Mouse (Mus musculus) CH12.LX (cell line): Measurements from ENCODE around the gene Clasp2. TPM values are rescaled to one million over a fixed set of nuclear protein-coding genes. Genes with fewer than 3 reads are reported as not detected.

Source experiments
- DNase-seq: peaks from one replicate; pipeline ENCODE4 v3.0.0-alpha.2; 2013; ENCODE audit errors: extremely low read depth
- H3K27ac ChIP-seq: 2 replicates; pipeline ENCODE4 v1.5.1; 2012; ENCODE audit warnings: low read depth, mild to moderate bottlenecking, control low read depth, moderate library complexity; ENCODE audit not compliant: insufficient read depth
- H3K27me3 ChIP-seq: replicated peaks from 2 replicates; pipeline ENCODE3; 2012; ENCODE audit warnings: inconsistent platforms
- H3K36me3 ChIP-seq, 2 experiments: replicated peaks in 1 of 2; 2 replicates each; pipeline versions ENCODE3 to v1.6.1; 2012; ENCODE audit warnings: inconsistent platforms in 1 of 2, low read length in 1 of 2, mild to moderate bottlenecking in 1 of 2, mixed read lengths in 1 of 2, moderate library complexity in 1 of 2; ENCODE audit not compliant: control insufficient read depth in 1 of 2, insufficient read depth in 1 of 2
- H3K4me1 ChIP-seq, 2 experiments: 2 replicates each; pipeline ENCODE4 v1.6.1; 2012; ENCODE audit warnings: inconsistent platforms in 1 of 2, moderate library complexity in 1 of 2; ENCODE audit not compliant: insufficient read depth in 2 of 2, control insufficient read depth in 1 of 2
- H3K4me2 ChIP-seq: 2 replicates; pipeline ENCODE4 v1.6.1; 2012; ENCODE audit warnings: low read depth, mild to moderate bottlenecking, control low read depth; ENCODE audit not compliant: poor library complexity, insufficient read depth, severe bottlenecking
- H3K4me3 ChIP-seq, 3 experiments: fragments of 150-350 bp in 1 of 3; sonication (generic) in 1 of 3; replicated peaks in 1 of 3; 2 replicates each; pipeline versions ENCODE3 to v1.5.1; 2011 to 2012; ENCODE audit warnings: low read depth in 2 of 3, low read length in 2 of 3, mild to moderate bottlenecking in 2 of 3, moderate library complexity in 2 of 3, control low read depth in 1 of 3, improper control_type of control experiment in 1 of 3, inconsistent platforms in 1 of 3, mixed read lengths in 1 of 3; ENCODE audit not compliant: poor library complexity in 1 of 3
- H3K79me2 ChIP-seq: replicated peaks from 2 replicates; pipeline ENCODE4 v1.6.1; 2012; ENCODE audit warnings: mild to moderate bottlenecking, moderate library complexity; ENCODE audit not compliant: control insufficient read depth, poor library complexity, insufficient read depth, severe bottlenecking; ENCODE audit errors: extremely low read depth
- H3K9ac ChIP-seq: 2 replicates; pipeline ENCODE4 v1.6.1; 2012; ENCODE audit warnings: low read depth, mild to moderate bottlenecking, control low read depth, moderate library complexity; ENCODE audit not compliant: insufficient read depth
- H3K9me3 ChIP-seq: replicated peaks from 2 replicates; pipeline ENCODE3; 2012; ENCODE audit warnings: low read length, inconsistent platforms, mixed read lengths
- CHD1 ChIP-seq: IDR thresholded peaks from 2 replicates; pipeline ENCODE4 v1.6.1; 2012; ENCODE audit warnings: low read depth, low read length, improper control_type of control experiment, inconsistent platforms
- CHD2 ChIP-seq: IDR thresholded peaks from 2 replicates; pipeline ENCODE4 v1.6.1; 2011; ENCODE audit warnings: low read length, improper control_type of control experiment
- CTCF ChIP-seq, 2 experiments: IDR thresholded peaks in 1 of 2; conservative IDR thresholded peaks in 1 of 2; 2 replicates each; pipeline ENCODE4 v1.5.1; 2011 to 2012; ENCODE audit warnings: low read depth in 2 of 2, low read length in 2 of 2, improper control_type of control experiment in 1 of 2, inconsistent platforms in 1 of 2, mild to moderate bottlenecking in 1 of 2, moderate library complexity in 1 of 2
- E2F4 ChIP-seq: IDR thresholded peaks from 2 replicates; pipeline ENCODE4 v1.6.1; 2011; ENCODE audit warnings: low read depth, low read length, improper control_type of control experiment; ENCODE audit not compliant: insufficient replicate concordance
- ELF1 ChIP-seq: IDR thresholded peaks from 2 replicates; pipeline ENCODE4 v1.6.1; 2014; ENCODE audit warnings: low read depth, mild to moderate bottlenecking, inconsistent platforms, low read length, improper control_type of control experiment
- IRF4 ChIP-seq: IDR thresholded peaks from 2 replicates; pipeline ENCODE4 v1.6.1; 2014; ENCODE audit warnings: low read depth, mild to moderate bottlenecking, inconsistent platforms, low read length, improper control_type of control experiment
- JUN ChIP-seq: IDR thresholded peaks from 2 replicates; pipeline ENCODE4 v1.6.1; 2011; ENCODE audit warnings: low read depth, mild to moderate bottlenecking, low read length, improper control_type of control experiment, moderate library complexity; ENCODE audit not compliant: insufficient read depth
- KAT2A ChIP-seq: IDR thresholded peaks from 2 replicates; pipeline ENCODE4 v1.6.1; 2012; ENCODE audit warnings: low read length, improper control_type of control experiment, inconsistent platforms; ENCODE audit not compliant: insufficient replicate concordance
- MEF2A ChIP-seq: IDR thresholded peaks from 2 replicates; pipeline ENCODE4 v1.6.1; 2014; ENCODE audit warnings: low read depth, mild to moderate bottlenecking, inconsistent platforms, low read length, improper control_type of control experiment, borderline replicate concordance
- MXI1 ChIP-seq: IDR thresholded peaks from 2 replicates; pipeline ENCODE4 v1.6.1; 2011; ENCODE audit warnings: mild to moderate bottlenecking, low read depth, low read length, improper control_type of control experiment
- MYC ChIP-seq: IDR thresholded peaks from 2 replicates; pipeline ENCODE4 v1.6.1; 2011; ENCODE audit warnings: low read depth, mild to moderate bottlenecking, improper control_type of control experiment, low read length
- NELFE ChIP-seq: IDR thresholded peaks from 2 replicates; pipeline ENCODE4 v1.6.1; 2011; ENCODE audit warnings: low read depth, low read length, improper control_type of control experiment
- PAX5 ChIP-seq: IDR thresholded peaks from 2 replicates; pipeline ENCODE4 v1.6.1; 2012; ENCODE audit warnings: low read length, inconsistent platforms, mixed read lengths
- POLR2A ChIP-seq: IDR thresholded peaks from 2 replicates; pipeline ENCODE4 v1.6.1; 2011; ENCODE audit warnings: low read depth, mild to moderate bottlenecking, improper control_type of control experiment, low read length
- RAD21 ChIP-seq: IDR thresholded peaks from 2 replicates; pipeline ENCODE4 v1.6.1; 2011; ENCODE audit warnings: low read depth, mild to moderate bottlenecking, low read length, improper control_type of control experiment, moderate library complexity
- RCOR1 ChIP-seq: conservative IDR thresholded peaks from 2 replicates; pipeline ENCODE4 v1.6.1; 2012; ENCODE audit warnings: low read depth, mild to moderate bottlenecking, inconsistent platforms, low read length, improper control_type of control experiment
- TBP ChIP-seq: conservative IDR thresholded peaks from 2 replicates; pipeline ENCODE4 v1.6.1; 2011; ENCODE audit warnings: low read depth, low read length, improper control_type of control experiment
- USF1 ChIP-seq: IDR thresholded peaks from 2 replicates; pipeline ENCODE4 v1.6.1; 2014; ENCODE audit warnings: low read depth, mild to moderate bottlenecking, inconsistent platforms, low read length, improper control_type of control experiment
- ZC3H11A ChIP-seq: IDR thresholded peaks from 2 replicates; pipeline ENCODE4 v1.6.1; 2012; ENCODE audit warnings: low read depth, mild to moderate bottlenecking, inconsistent platforms, low read length, improper control_type of control experiment
- ZMIZ1 ChIP-seq: IDR thresholded peaks from 2 replicates; pipeline ENCODE4 v1.6.1; 2012; ENCODE audit warnings: low read depth, mild to moderate bottlenecking, inconsistent platforms, low read length, improper control_type of control experiment
- ZNF384 ChIP-seq: IDR thresholded peaks from 2 replicates; pipeline ENCODE4 v1.6.1; 2012; ENCODE audit warnings: low read depth, low read length, improper control_type of control experiment, inconsistent platforms
- dilution Hi-C: fragments of 300-500 bp; cut with MboI; formaldehyde crosslinking; loops from 2 replicates; pipeline ENCODE4 v1.14.3; 2020; ENCODE audit warnings: low sequenced_read_pairs; ENCODE audit not compliant: extremely low pct_unique_long_range_greater_than_20kb, extremely low pct_ligation_motif_present
- in situ Hi-C: fragments of 300-500 bp; cut with MboI; formaldehyde crosslinking; loops from 3 replicates; pipeline ENCODE4 v1.14.3; 2019; ENCODE audit warnings: low sequenced_read_pairs, low pct_ligation_motif_present, low pct_unique_long_range_greater_than_20kb, mixed read lengths
- polyA plus RNA-seq: library from polyadenylated mRNA; unstranded; fragments of >175 nt; gene quantifications from 2 replicates; pipeline ENCODE4 v1.2.1, GENCODE M21; 2012; ENCODE audit warnings: low read depth; ENCODE audit not compliant: insufficient read length
- total RNA-seq, 2 experiments: library from RNA; depleted of rRNA; stranded (reverse); fragments of 300-350 nt in 1 of 2; fragments of >200 nt in 1 of 2; gene quantifications; 2 replicates each; pipeline ENCODE4 v1.2.3; 2012 to 2014

Gene Clasp2
- total and polyA plus RNA-seq, 3 experiments: 23.9 to 32.4 (median 27.0) TPM

DNA sequence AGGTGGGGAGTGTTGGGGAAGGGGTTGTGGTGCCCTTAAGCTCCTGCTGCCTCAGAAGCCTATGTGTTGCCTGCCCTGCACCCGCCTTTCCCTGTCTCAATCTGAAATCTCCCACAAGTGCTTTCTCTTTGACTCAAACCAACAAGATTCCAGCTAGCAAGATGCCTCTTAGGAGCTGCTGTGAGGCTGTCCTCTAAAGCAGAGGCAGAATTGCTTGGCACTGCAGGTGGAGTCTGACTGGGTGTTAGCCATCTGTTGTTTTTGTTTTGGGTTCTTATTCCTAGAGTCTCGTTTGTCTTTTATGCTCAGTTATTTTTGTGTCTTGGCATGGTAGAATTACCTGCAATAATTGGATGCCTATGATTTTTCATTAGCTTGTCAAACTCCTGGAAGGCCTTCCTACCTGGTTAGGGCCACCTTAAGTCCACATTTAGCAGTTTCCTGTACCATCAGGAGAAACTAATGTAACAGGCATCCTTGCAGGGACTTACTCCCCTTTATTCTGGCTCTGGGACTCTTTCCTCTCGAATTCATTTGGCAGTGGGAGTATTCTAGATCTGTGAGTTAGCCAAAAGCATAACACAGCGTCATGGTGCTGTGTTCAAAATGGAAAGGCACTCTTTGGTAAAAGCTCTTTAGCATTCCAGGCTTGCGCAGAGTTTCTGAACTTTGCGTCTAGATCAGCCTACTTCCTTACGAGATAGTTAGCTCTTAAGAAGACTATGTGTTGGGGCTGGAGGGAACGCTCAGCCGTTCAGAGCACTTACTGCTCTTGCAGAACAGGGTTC is 198.0 kb downstream of the Clasp2 start:
- Histone ChIP-seq H3K27ac (no peak overlapping the region), H3K9ac (no peak overlapping the region), H3K9me3 (no peaks in the 10 kb centered on the region), H3K36me3 (peaks cover 0 to 62% of the 10 kb centered on the region in 2 experiments), H3K4me1 (peaks cover 0 to 52% of the 10 kb centered on the region in 2 experiments; a peak in 2 of 4 replicates), H3K79me2 (peaks cover 94% of the 10 kb centered on the region), H3K4me3 (no peak overlapping the region), H3K27me3 (no peaks in the 10 kb centered on the region), H3K4me2 (no peak overlapping the region)
- dilution Hi-C loops: no loop called here
- no peak for DNase-seq
- TF ChIP-seq MYC (no peak), ELF1 (no peak)
- in situ Hi-C loops: no loop called here

DNA sequence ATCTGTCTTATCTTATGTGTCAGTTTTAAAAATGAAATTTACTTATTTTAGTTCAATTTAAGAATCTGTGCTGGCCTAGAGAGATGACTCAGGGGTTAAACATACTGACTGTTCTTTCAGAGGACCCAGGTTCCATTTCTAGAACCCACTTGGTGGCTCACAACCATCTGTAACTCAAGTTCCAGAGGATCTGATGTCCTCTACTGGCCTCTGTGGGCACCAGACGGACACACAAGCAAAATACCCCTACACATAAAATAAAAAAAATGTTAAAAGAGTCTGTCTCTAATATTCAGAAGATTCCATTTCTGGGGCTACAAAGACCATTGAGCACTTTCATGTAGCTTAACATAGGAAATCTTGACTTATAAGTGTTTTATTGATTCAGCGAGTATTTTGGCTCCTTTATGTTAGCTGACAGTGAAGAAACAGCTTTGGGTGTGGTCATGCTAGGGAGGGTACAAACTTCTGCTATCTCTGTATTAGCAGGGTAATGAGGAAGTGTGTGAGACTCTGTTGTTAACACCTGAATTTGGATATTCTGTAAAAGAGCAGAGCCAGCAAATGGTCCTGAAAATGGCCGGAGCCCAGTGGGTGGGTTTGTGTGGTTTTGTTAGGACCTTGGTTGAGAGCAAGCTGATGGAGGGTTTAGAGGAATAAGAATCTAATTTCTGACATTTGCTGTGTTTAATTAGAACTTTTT is 200.0 kb downstream of the Clasp2 start:
- Histone ChIP-seq H3K4me1 (peaks cover 0 to 35% of the 10 kb centered on the region in 2 experiments; a peak in 2 of 4 replicates), H3K27ac (no peak overlapping the region), H3K9ac (no peak overlapping the region), H3K9me3 (no peaks in the 10 kb centered on the region), H3K36me3 (peaks cover 7 to 69% of the 10 kb centered on the region in 2 experiments), H3K79me2 (peaks cover 78% of the 10 kb centered on the region), H3K27me3 (no peaks in the 10 kb centered on the region), H3K4me3 (no peak overlapping the region), H3K4me2 (no peak overlapping the region)
- no peak for DNase-seq
- dilution Hi-C loops (no loop called here), in situ Hi-C loops (no loop called here)
- TF ChIP-seq MXI1 (no peak), JUN (no peak), E2F4 (no peak), MEF2A (no peak), CTCF (conservative IDR thresholded peaks at IDR 0.05 in 1 of 2, IDR thresholded peaks at IDR 0.05 in 1 of 2; ENCODE audit: low read depth in 2 of 2, low read length in 2 of 2) (no peak), ZMIZ1 (no peak), TBP (no peak), CHD2 (no peak), RCOR1 (no peak), RAD21 (no peak), ELF1 (no peak), PAX5 (no peak), ZC3H11A (no peak), POLR2A (no peak), USF1 (no peak), KAT2A (no peak), ZNF384 (no peak), CHD1 (no peak), NELFE (no peak), IRF4 (no peak)
